Mouse (Mus musculus) olfactory bulb, adult 2 months (tissue): ENCODE data around the gene Cebpzos. TPM values are rescaled to one million over a fixed set of nuclear protein-coding genes. Genes with fewer than 3 reads are reported as not detected.

Experiments used
- H3K27ac ChIP-seq: fragments of 200-500 bp; 2 replicates; pipeline ENCODE4 v1.5.1; 2012; ENCODE audit warnings: low read depth, low read length; ENCODE audit not compliant: insufficient read depth
- H3K4me1 ChIP-seq: fragments of 200-500 bp; 2 replicates; pipeline ENCODE4 v1.6.1; 2012; ENCODE audit warnings: low read length; ENCODE audit not compliant: control insufficient read depth, insufficient read depth
- H3K4me3 ChIP-seq: fragments of 200-500 bp; 2 replicates; pipeline ENCODE4 v1.5.1; 2012; ENCODE audit warnings: mild to moderate bottlenecking, low read depth, low read length, moderate library complexity; ENCODE audit not compliant: insufficient read depth
- CTCF ChIP-seq: fragments of 200-500 bp; IDR thresholded peaks from 2 replicates; pipeline ENCODE4 v1.5.1; 2012; ENCODE audit warnings: low read depth, mild to moderate bottlenecking, low read length, moderate library complexity; ENCODE audit not compliant: insufficient read depth
- POLR2A ChIP-seq: fragments of 200-500 bp; IDR thresholded peaks from 2 replicates; pipeline ENCODE4 v1.6.1; 2012; ENCODE audit warnings: mild to moderate bottlenecking, low read depth, low read length, moderate library complexity; ENCODE audit not compliant: insufficient read depth
- WGBS: fragments of 180-500 bp; shearing (Covaris S2); methylation state at CpG from one replicate; pipeline ENCODE4 v1.1.7; 2018; 5-methylcytosine and 5-hydroxymethylcytosine counted together
- polyA plus RNA-seq: library from polyadenylated mRNA; stranded (reverse); fragments of >200 nt; gene quantifications from 2 replicates; pipeline ENCODE4 v1.2.4, GENCODE M21; 2012; ENCODE audit warnings: low replicate concordance; ENCODE audit not compliant: missing spikeins, insufficient read depth, insufficient read length

Cebpzos gene
- not detected in 2 replicates for polyA plus RNA-seq

DNA sequence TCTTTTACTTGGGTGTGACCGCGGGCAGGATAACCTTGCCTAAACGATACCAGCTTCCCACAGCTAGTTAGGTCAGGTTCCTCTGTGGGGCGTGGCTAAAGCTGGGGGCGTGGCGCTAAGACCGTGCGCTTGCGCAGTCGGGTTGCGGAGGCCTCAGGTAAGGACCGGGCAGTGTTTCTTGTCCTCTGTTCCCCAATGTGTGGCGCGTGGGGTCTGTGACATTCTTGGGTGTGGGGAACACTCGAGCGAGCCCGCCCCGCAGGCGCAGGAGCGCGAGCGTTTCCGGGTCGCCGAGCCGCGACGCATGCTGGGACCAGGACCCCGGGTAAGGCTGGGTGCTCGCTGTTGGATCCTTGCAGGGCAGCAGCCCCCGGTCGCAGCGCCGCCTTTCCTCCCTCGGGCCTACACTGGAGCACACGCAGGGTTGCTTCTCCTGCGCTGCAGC, at the start of gene Cebpzos:
Gene Cebpzos (plus strand): TSS at position 132 of the 445 bp plus-strand sequence.
- WGBS = under 1% methylated on average over 37 of the region's 37 CpGs
- Histone ChIP-seq H3K4me1 (peaks cover 7% of the 10 kb centered on the region), H3K4me3 (peak within 1 kb of the TSS; percentile 81), H3K27ac (peak within 1 kb of the TSS; percentile 48)
- TF ChIP-seq CTCF (no peak), POLR2A (peak; percentile 69)

DNA sequence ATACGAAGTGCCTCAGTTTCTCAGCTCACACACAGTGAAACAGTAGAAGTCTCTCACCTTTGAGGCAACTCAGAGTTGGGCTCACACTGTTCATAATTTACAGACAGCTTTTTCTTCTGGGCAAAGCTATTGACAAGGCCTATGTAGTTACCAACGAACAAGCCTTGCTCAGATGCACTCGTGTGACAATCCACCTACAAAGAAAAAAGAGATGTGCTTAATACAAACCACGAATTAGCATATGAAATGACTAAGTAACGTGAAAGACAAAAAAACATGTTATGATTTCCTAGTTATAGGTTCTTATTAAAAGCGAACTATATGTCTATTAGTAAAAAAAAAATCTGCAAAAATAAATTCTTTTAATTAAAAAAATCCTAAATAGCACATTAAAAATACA, 42.4 kb upstream of the Cebpzos start:
- 83% methylated on average over 6 of the region's 6 CpGs for WGBS
- TF ChIP-seq POLR2A = no peak
- no peak for TF ChIP-seq CTCF
- Histone ChIP-seq H3K4me3 (no peak overlapping the region), H3K27ac (no peak overlapping the region), H3K4me1 (no peaks in the 10 kb centered on the region)

DNA sequence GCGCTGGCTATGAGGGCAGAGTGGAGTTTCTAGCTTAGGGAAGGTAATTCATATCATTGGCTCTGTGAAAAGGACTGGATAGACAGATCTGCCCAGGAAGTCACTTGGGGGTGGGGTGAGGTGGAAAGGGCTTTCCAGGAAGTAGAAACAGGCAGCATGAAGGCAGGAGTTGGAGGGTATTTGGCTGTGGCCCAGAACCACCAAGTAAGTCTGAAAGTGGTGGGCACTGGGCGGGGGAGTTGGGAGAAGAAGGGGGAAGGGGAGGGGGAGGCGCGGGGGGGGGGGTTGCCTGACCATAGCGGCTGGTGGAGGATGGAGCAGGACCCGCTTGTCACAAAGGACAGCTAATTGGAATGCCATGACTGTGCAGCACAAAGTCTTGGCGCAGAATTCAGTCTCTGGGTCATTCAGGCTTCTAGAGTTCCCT, 34.4 kb upstream of the Cebpzos start:
- no peak overlapping the region for H3K27ac ChIP-seq
- TF ChIP-seq CTCF (no peak), POLR2A (no peak)
- peaks cover 8% of the 10 kb centered on the region for H3K4me1 ChIP-seq
- WGBS = 13% methylated on average over 6 of the region's 7 CpGs
- H3K4me3 ChIP-seq = peak overlapping the region; percentile 48

DNA sequence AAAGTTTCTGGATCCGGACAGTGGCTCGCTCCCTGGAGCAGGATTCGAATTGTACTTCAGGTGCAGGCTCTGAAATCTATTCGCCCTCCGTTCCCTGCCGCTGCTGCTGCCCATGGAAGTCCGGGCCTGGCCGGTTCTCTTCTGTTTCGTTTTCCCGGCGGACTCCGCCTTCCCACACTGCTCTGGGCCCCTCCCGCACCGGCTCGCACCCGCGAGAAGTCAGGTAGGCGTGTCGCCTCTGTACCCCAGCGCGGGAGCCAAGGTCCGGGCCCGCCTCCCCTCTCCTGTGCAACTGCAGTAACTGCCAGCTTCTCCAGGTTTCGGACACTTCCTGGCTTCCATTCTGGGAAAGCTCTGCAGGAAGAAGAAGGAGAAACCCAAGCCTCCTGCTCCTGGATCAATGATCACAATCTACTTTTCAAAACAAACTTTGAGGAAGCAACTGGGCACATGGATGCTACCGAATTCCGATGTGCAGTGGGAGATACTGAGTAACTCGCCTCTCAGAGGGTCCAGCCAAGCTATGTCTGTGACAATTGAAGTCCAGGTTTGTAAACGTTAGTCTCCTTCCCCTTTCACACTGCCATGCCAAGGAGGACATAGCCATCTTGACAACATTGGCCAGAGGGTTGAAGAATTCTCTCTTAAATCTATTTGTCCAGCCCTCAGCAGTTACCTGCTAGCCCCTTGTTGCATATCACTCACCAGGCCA, 33.7 kb upstream of the Cebpzos start, which contains the start of gene Eif2ak2:
Gene Eif2ak2 (minus strand): TSS at position 173 of the 712 bp plus-strand sequence.
- no peak for TF ChIP-seq CTCF
- no peak for TF ChIP-seq POLR2A
- WGBS = 3% methylated on average over 28 of the region's 28 CpGs
- H3K4me1 ChIP-seq = peaks cover 8% of the 10 kb centered on the region
- peak within 1 kb of the TSS; percentile 48 for H3K4me3 ChIP-seq
- no peak within 1 kb of the TSS for H3K27ac ChIP-seq

DNA sequence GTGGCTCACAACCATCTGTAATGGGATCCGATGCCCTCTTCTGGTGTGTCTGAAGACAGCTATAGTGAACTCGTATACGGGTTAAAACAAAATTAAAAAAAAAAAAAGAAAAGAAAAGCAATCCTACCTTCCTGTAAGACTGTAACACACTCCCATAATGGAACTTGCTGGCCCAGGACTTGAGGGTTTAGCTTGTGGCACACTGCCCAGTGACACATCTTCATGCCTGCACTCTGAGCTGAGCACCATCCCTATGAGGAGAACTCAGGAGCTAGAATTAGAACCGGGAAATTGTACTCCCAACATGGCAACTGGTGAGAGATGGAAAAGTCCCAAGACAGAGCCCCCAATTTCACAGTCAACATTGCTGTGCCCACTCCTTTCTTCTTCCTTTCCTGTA, 33.0 kb upstream of the Cebpzos start:
- Histone ChIP-seq H3K27ac (no peak overlapping the region), H3K4me3 (no peak overlapping the region), H3K4me1 (peaks cover 8% of the 10 kb centered on the region)
- WGBS = 93% methylated on average over 4 of the region's 4 CpGs
- no peak for TF ChIP-seq POLR2A
- no peak for TF ChIP-seq CTCF

DNA sequence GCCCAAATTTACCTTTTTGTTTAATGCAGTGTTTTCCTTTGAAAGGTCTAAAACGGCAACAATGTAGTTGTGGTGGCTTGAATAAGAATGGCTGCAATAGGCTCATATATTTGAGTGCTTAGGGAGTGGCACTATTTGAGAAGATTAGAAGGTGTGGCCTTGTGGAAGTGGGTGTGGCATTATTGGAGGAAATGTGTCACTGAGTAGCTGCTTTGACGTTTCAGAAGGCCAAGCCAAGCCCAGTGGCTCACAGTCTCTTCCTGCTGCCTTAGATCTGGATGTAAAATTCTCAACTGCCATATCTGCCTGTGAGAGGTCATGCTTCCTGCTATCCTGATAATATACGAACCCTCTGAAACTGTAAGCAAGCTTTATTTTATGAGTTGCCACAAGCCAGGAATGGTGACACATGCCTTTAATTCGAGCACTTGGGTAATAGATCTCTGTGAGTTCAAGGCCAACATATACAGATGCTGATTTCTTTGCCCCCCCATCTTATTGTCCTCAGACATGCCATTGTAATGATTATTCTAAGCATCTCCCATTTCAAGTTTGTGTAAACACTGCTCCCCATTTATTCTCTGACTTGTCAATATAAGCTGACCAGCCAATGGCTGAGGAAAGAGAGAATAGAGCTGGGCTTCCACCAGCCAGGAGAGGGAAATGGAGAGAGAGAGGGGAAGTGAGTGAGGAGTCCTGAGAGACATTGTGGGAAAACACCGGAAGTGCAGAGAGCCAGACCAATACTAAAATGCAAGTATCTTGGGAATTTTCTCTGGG, 30.8 kb upstream of the Cebpzos start:
- Histone ChIP-seq H3K4me1 (peaks cover 8% of the 10 kb centered on the region), H3K4me3 (no peak overlapping the region), H3K27ac (no peak overlapping the region)
- WGBS = 90% methylated on average over 5 of the region's 5 CpGs
- TF ChIP-seq CTCF (no peak), POLR2A (no peak)

DNA sequence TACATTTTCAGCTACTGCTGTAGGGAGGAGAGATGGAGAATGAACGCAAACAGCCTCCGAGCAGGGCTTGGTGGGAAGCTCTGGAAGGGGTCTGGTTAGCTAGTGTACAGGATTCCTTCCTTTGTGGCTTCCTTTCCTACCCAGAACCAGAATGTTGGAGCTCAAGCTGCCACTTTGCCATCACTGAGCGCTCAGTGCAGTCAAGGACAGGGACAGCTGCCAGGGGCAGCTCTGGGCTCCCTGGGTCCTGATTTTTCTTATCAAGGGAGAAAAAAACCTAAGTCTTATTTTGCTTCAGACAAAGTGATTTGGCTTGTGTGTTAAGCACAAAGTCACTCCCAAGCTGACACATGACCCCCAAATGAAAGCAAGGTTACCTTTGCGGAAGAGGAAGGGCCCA, 27.7 kb upstream of the Cebpzos start:
- WGBS = 80% methylated on average over 4 of the region's 4 CpGs
- no peak overlapping the region for H3K4me3 ChIP-seq
- no peaks in the 10 kb centered on the region for H3K4me1 ChIP-seq
- TF ChIP-seq POLR2A (no peak), CTCF (no peak)
- H3K27ac ChIP-seq = no peak overlapping the region

DNA sequence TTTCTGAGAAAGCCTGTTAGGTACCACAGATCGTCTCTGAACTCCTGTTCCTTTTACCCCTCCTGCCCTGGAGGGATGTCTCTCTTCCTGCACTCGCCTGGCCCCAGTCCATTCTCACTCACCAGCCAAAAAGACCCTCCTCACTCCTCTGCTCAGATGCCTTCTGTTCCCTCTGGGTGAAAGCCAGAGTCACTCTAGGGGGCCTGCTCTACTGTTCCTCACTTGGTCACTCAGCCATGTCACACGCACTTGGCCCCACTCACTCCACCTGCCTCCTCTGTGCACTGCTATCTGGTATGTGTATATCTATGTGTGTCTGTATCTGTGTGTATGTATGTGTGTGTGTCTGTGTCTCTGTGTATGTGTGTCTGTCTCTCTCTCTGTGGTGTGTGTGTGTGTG, 27.1 kb upstream of the Cebpzos start:
- Histone ChIP-seq H3K27ac (no peak overlapping the region), H3K4me1 (no peaks in the 10 kb centered on the region), H3K4me3 (no peak overlapping the region)
- 46% methylated on average over 3 of the region's 3 CpGs for WGBS
- TF ChIP-seq POLR2A = no peak
- no peak for TF ChIP-seq CTCF

DNA sequence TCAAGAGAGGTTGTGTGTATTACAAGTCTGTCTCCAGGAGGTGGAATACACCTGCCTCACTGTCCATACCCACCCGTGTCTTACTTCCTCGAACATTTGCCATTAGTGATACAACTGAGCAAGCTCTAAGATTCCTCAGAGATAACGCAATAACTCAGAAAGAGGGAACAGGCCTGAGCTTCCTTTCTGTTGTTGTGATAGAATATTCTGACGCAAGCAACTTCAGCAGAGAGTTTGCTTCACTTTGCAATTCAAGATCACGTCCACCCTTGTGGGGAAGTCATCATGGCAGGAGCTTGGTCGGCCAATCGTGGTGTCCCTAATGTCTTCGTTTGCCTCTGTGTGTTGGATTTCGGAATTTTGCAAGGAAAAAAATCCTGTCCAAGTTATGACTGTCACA, 25.3 kb upstream of the Cebpzos start:
- no peak overlapping the region for H3K27ac ChIP-seq
- WGBS = 86% methylated on average over 9 of the region's 9 CpGs
- no peak overlapping the region for H3K4me3 ChIP-seq
- peaks cover 5% of the 10 kb centered on the region for H3K4me1 ChIP-seq
- TF ChIP-seq CTCF (no peak), POLR2A (no peak)
